Mouse (Mus musculus) lung, embryonic 16.5 days (tissue): ENCODE results near the gene Bax. TPM values are rescaled to one million over a fixed set of nuclear protein-coding genes. Genes with fewer than 3 reads are reported as not detected.
A peak's percentile ranks its signal among the peaks of the same experiment; 100 is the strongest.
"Not testable (repeated sequence)": the region's sequence is repeated elsewhere in the genome, so short reads cannot be mapped to it uniquely, and the experiment has no call there.

Source experiments
- ATAC-seq: fragments of 200-750 bp; cut with Nextera tagmentation; 2 replicates; pipeline ENCODE4 v1.8.0; 2017; ENCODE audit warnings: low read depth, mild to moderate bottlenecking, moderate library complexity
- H3K27ac ChIP-seq: fragments of 300-500 bp; sonication (generic); 2 replicates; pipeline ENCODE4 v1.5.1; 2014; ENCODE audit warnings: mild to moderate bottlenecking, control low read depth, low read length
- H3K27me3 ChIP-seq: fragments of 300-500 bp; sonication (generic); 2 replicates; pipeline ENCODE4 v1.6.1; 2014; ENCODE audit warnings: low read depth, low read length, mixed read lengths; ENCODE audit not compliant: control insufficient read depth, insufficient read depth
- H3K36me3 ChIP-seq: fragments of 300-500 bp; sonication (generic); 2 replicates; pipeline ENCODE4 v1.6.1; 2014; ENCODE audit warnings: low read length; ENCODE audit not compliant: control insufficient read depth, insufficient read depth
- H3K4me1 ChIP-seq: fragments of 300-500 bp; sonication (generic); replicated peaks from 2 replicates; pipeline ENCODE4 v1.6.1; 2014; ENCODE audit warnings: low read length, mixed read lengths; ENCODE audit not compliant: control insufficient read depth, insufficient read depth
- H3K4me2 ChIP-seq: fragments of 300-500 bp; sonication (generic); 2 replicates; pipeline ENCODE4 v1.6.1; 2014; ENCODE audit warnings: low read depth, low read length, control low read depth
- H3K4me3 ChIP-seq: fragments of 300-500 bp; sonication (generic); 2 replicates; pipeline ENCODE4 v1.5.1; 2014; ENCODE audit warnings: mild to moderate bottlenecking, low read length, control low read depth
- H3K9ac ChIP-seq: fragments of 300-500 bp; sonication (generic); 2 replicates; pipeline ENCODE4 v1.6.1; 2014; ENCODE audit warnings: low read length, control low read depth
- H3K9me3 ChIP-seq: fragments of 300-500 bp; sonication (generic); 2 replicates; pipeline ENCODE4 v1.6.1; 2016; ENCODE audit warnings: low read length; ENCODE audit not compliant: control insufficient read depth
- WGBS: fragments of 180-500 bp; shearing (Covaris S2); extraction: QIAGEN DNeasy Blood & Tissue Kit; methylation state at CpG from one replicate; pipeline ENCODE4 v1.1.7; 2014; 5-methylcytosine and 5-hydroxymethylcytosine counted together
- polyA plus RNA-seq: library from polyadenylated mRNA; unstranded; fragments of >200 nt; fragmentation: Nextera tagmentation; extraction: Ambion mirVana; gene quantifications from 2 replicates; pipeline ENCODE4 v1.2.1, GENCODE M21; 2015

The Bax gene
- polyA plus RNA-seq, 1 experiment from 2014 or later: 136 TPM

DNA sequence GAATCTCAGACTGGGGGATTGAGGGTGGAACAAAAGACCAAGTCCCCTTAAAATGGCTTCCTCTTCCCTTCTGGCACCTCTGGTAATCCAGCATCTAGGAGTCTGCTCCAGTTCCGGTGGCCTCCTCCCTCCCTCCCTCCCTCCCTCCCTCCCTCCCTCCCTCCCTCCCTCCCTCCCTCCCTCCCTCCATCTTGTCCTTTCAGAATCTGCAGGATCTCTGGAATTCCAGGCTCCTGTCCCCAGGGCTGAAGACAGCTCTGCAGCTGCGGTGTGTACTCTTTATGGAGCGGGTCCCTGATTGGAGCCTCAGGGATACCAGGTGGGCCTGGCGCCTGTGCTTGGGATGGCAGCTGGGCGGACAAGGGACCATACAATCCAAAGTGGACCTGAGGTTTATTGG lies 5.4 kb downstream of the Bax start:
- whole genome bisulfite sequencing: 48% methylated on average over 5 of the region's 5 CpGs

GRCm38 (mm10) chr7:45460860-45461314 lies 5.8 kb downstream of the Bax start:
- peaks cover 29% of the 10 kb centered on the region for H3K36me3 ChIP-seq
- no peaks in the 10 kb centered on the region for H3K9me3 ChIP-seq
- ATAC-seq: peak; percentile 26; the same call in 1 of the 2 replicates
- peak overlapping the region; percentile 50 for H3K4me3 ChIP-seq
- H3K27ac ChIP-seq: peak overlapping the region; percentile 93
- 6% methylated on average over 13 of the region's 13 CpGs for WGBS
- peaks cover 39% of the 10 kb centered on the region for H3K4me1 ChIP-seq
- H3K4me2 ChIP-seq: peak overlapping the region; percentile 63
- H3K9ac ChIP-seq: peak overlapping the region; percentile 63
- no peaks in the 10 kb centered on the region for H3K27me3 ChIP-seq

More for the DNA sequence above, 5.4 kb downstream of the Bax start:
- no peak overlapping the region for H3K4me2 ChIP-seq
- H3K4me1 ChIP-seq: peaks cover 43% of the 10 kb centered on the region
- H3K27ac ChIP-seq: peak overlapping the region; percentile 93
- ATAC-seq: no peak
- peaks cover 29% of the 10 kb centered on the region for H3K36me3 ChIP-seq
- peak overlapping the region; percentile 63 for H3K9ac ChIP-seq
- no peaks in the 10 kb centered on the region for H3K9me3 ChIP-seq
- H3K27me3 ChIP-seq: no peaks in the 10 kb centered on the region
- no peak overlapping the region for H3K4me3 ChIP-seq

- peak overlapping the region; percentile 93 for H3K27ac ChIP-seq
- H3K4me1 ChIP-seq: peaks cover 34% of the 10 kb centered on the region
- no peaks in the 10 kb centered on the region for H3K9me3 ChIP-seq
- H3K9ac ChIP-seq: peak overlapping the region; percentile 63
- 58% methylated on average over 7 of the region's 7 CpGs for WGBS
- H3K4me3 ChIP-seq: peak overlapping the region; percentile 50
- peak overlapping the region; percentile 63 for H3K4me2 ChIP-seq
- ATAC-seq: no peak
- H3K27me3 ChIP-seq: no peaks in the 10 kb centered on the region
- peaks cover 29% of the 10 kb centered on the region for H3K36me3 ChIP-seq
These were observed 6.3 kb downstream of the Bax start for GRCm38 (mm10) chr7:45460377-45460776.

GRCm38 (mm10) chr7:45459564-45460140 lies 7.0 kb downstream of the Bax start, which contains the start of gene Ftl1:
Gene Ftl1 (minus strand): TSS chr7:45459884.
- Histone ChIP-seq H3K36me3 (peaks cover 28% of the 10 kb centered on the region), H3K4me1 (peaks cover 33% of the 10 kb centered on the region), H3K27ac (peak within 1 kb of the TSS; percentile 93), H3K4me3 (peak within 1 kb of the TSS; percentile 68), H3K4me2 (peak within 1 kb of the TSS; percentile 71), H3K9ac (peak within 1 kb of the TSS; percentile 79)
- not testable (repeated sequence) for H3K27me3 ChIP-seq, H3K9me3 ChIP-seq
- WGBS: under 1% methylated on average over 35 of the region's 37 CpGs
- ATAC-seq: peak; percentile 97

DNA sequence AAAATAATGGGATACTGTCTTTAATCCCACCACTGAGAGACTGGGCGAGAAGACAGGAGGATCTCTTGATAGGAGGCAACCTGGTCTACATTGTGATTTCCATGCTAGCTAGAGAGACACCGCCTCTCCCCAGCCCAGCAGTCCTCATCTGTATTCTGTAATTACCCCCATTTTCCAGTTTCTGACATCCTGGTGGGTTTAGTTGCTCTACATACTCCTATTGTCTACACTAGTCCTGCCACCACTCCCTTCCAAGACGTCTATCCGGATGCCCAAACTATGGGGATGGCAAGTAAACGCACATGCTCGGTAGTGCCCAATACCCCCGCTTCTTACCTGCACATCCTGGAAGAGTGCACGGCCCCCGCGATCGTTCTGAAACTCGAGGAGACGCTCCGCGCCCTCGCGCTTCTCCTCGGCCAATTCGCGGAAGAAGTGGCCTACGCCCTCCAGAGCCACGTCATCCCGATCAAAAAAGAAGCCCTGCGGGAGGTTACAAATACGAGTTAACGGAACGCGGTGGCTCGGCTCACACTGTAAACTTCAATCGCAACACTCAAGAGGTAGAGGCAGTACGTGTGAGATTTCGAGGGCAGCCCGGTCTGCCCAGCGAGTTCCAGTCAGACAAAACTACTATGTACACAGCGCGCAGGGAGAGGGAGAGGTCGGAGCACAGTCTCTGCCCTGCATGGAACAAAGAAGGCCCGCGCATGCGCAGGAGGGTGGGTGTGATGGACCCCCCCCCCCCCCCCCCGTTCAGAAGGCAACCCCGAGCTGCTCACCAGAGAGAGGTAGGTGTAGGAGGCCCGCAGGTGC lies 7.7 kb downstream of the Bax start:
- Histone ChIP-seq H3K9me3 (no peaks in the 10 kb centered on the region), H3K4me1 (peaks cover 33% of the 10 kb centered on the region), H3K4me2 (peak overlapping the region; percentile 71), H3K27ac (peak overlapping the region; percentile 91), H3K36me3 (peaks cover 34% of the 10 kb centered on the region), H3K27me3 (no peaks in the 10 kb centered on the region), H3K4me3 (peak overlapping the region; percentile 68), H3K9ac (peak overlapping the region; percentile 79)
- WGBS: under 1% methylated on average over 39 of the region's 43 CpGs
- peak; percentile 77 for ATAC-seq

- Histone ChIP-seq H3K9ac (peak overlapping the region; percentile 79), H3K4me3 (peak overlapping the region; percentile 68), H3K4me1 (peaks cover 33% of the 10 kb centered on the region), H3K4me2 (peak overlapping the region; percentile 71), H3K27ac (peak overlapping the region; percentile 33), H3K9me3 (no peaks in the 10 kb centered on the region), H3K36me3 (peaks cover 36% of the 10 kb centered on the region), H3K27me3 (no peaks in the 10 kb centered on the region)
- no peak for ATAC-seq
- 39% methylated on average over 9 of the region's 10 CpGs for WGBS
These were observed 9.3 kb downstream of the Bax start for GRCm38 (mm10) chr7:45457204-45458060.

DNA sequence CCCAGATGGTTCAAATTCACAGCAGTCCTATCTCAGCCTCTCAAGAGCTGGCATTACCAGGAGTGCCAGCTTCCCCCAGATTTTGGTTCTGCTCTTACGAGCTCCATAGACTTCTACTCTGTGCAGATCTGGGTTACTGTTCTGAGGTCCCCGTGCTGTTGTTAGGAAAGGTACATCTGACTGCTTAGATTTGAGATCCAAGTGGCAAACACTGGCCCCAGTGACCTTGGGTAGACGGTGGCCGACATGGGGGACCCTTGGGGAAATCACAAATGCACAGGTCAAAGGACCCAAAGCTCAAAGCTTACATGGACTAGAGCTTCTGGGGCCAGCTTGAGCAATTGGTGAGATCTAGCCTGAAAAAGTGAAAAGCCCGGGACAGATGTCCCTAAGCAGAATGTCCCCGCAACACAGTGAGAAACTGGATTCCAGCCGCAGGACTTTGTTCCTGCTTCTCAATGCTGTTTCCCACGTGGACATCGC lies 9.9 kb downstream of the Bax start:
- Histone ChIP-seq H3K9ac (peak overlapping the region; percentile 40), H3K9me3 (no peaks in the 10 kb centered on the region), H3K4me2 (peak overlapping the region; percentile 71; the same call in 1 of the 2 replicates), H3K27me3 (no peaks in the 10 kb centered on the region), H3K27ac (peak overlapping the region; percentile 33), H3K4me1 (peaks cover 33% of the 10 kb centered on the region), H3K4me3 (peak overlapping the region; percentile 68; the same call in 1 of the 2 replicates), H3K36me3 (peaks cover 38% of the 10 kb centered on the region)
- WGBS: 28% methylated on average over 9 of the region's 9 CpGs
- no peak for ATAC-seq

DNA sequence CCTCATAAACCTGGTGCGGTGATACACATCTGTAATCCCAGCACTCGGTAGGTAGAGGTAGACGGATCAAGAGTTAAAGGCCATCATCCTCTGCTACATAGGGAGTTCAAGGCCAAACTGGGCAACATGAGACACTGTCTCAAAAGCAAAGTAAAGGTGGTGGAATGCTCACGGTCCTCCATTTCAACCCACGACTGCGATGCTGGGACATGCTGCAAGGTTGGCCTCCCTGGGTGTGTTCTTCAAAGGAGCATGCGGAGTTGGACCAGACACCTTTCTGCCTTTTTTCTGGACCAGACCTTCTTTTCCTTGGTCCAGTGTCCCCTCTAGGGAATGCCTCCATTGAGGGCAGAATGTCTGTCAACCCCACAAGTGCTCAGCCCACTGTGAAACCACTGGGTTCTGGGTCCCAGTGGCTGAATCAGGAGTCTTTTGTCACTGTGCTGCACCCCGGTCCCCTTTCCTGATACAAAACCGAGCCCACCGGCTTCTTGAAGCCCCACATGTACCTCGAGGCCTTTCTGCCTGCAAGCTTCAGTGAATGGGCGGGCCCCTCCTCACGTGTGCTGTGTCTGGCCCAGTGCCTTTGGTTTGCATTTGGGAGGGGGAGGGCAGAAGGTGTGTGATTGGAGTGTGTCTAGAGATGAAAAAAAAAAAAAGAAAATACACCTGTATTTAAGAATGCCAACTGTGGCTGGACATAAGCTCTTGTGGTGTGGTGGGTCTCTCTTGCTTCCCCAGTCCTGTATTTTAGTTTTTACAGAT lies 10.6 kb downstream of the Bax start:
- ATAC-seq: no peak
- H3K4me1 ChIP-seq: peaks cover 32% of the 10 kb centered on the region
- H3K27me3 ChIP-seq: no peaks in the 10 kb centered on the region
- H3K9me3 ChIP-seq: no peaks in the 10 kb centered on the region
- peaks cover 37% of the 10 kb centered on the region for H3K36me3 ChIP-seq
- H3K4me3 ChIP-seq: no peak overlapping the region
- no peak overlapping the region for H3K9ac ChIP-seq
- H3K27ac ChIP-seq: no peak overlapping the region
- WGBS: 69% methylated on average over 13 of the region's 13 CpGs
- H3K4me2 ChIP-seq: no peak overlapping the region
